Mouse (Mus musculus) MEL (cell line): ENCODE measurements at regions not wholly inside any gene's neighbourhood (a gene's known extent, or its start where the extent isn't known, plus 50 kb on each side); places are given as distances from the start of the nearest gene placed in this dataset.

Source experiments
- DNase-seq: peaks from one replicate; pipeline ENCODE4 v3.0.0; 2011; ENCODE audit warnings: low read depth, low spot score
- H3K27ac ChIP-seq: 2 replicates; pipeline ENCODE4 v1.5.1; 2012; ENCODE audit warnings: low read depth, mild to moderate bottlenecking, control low read depth, low read length, moderate library complexity; ENCODE audit not compliant: control insufficient read depth
- H3K27me3 ChIP-seq, 2 experiments: fragments of 150-350 bp in 1 of 2; sonication (generic) in 1 of 2; 2 replicates each; pipeline ENCODE4 v1.6.1; 2012; ENCODE audit warnings: low read length in 2 of 2, mild to moderate bottlenecking in 2 of 2, improper control_type of control experiment in 1 of 2, moderate library complexity in 1 of 2; ENCODE audit not compliant: insufficient read depth in 2 of 2, control insufficient read depth in 1 of 2
- H3K36me3 ChIP-seq, 2 experiments: 2 replicates each; pipeline ENCODE4 v1.6.1; 2012 to 2014; ENCODE audit warnings: low read length in 2 of 2, improper control_type of control experiment in 1 of 2, inconsistent platforms in 1 of 2, mild to moderate bottlenecking in 1 of 2; ENCODE audit not compliant: insufficient read depth in 2 of 2, control insufficient read depth in 1 of 2
- H3K4me1 ChIP-seq, 2 experiments: fragments of 150-350 bp in 1 of 2; sonication (generic) in 1 of 2; 2 replicates each; pipeline ENCODE4 v1.6.1; 2012; ENCODE audit warnings: low read length in 2 of 2, improper control_type of control experiment in 1 of 2, mild to moderate bottlenecking in 1 of 2; ENCODE audit not compliant: insufficient read depth in 2 of 2, control insufficient read depth in 1 of 2
- H3K4me3 ChIP-seq, 2 experiments: fragments of 150-350 bp in 1 of 2; sonication (generic) in 1 of 2; 2 replicates each; pipeline ENCODE4 v1.5.1; 2012; ENCODE audit warnings: low read depth in 2 of 2, low read length in 2 of 2, mild to moderate bottlenecking in 2 of 2, moderate library complexity in 2 of 2, control low read depth in 1 of 2, improper control_type of control experiment in 1 of 2; ENCODE audit not compliant: control insufficient read depth in 1 of 2, insufficient read depth in 1 of 2
- H3K79me2 ChIP-seq: 2 replicates; pipeline ENCODE4 v1.6.1; 2012; ENCODE audit warnings: mild to moderate bottlenecking, low read length, moderate library complexity; ENCODE audit not compliant: control insufficient read depth, poor library complexity, insufficient read depth
- H3K9ac ChIP-seq: 2 replicates; pipeline ENCODE4 v1.6.1; 2012; ENCODE audit warnings: low read depth, mild to moderate bottlenecking, control low read depth, low read length, moderate library complexity; ENCODE audit not compliant: control insufficient read depth, poor library complexity, severe bottlenecking
- H3K9me3 ChIP-seq: fragments of 150-350 bp; sonication (generic); replicated peaks from 2 replicates; pipeline ENCODE4 v1.6.1; 2012; ENCODE audit warnings: mild to moderate bottlenecking, low read length, improper control_type of control experiment, moderate library complexity; ENCODE audit not compliant: insufficient read depth
- BHLHE40 ChIP-seq: IDR thresholded peaks from 2 replicates; pipeline ENCODE4 v1.6.1; 2012; ENCODE audit warnings: low read depth, mild to moderate bottlenecking, inconsistent platforms, low read length, improper control_type of control experiment, borderline replicate concordance
- CHD1 ChIP-seq: IDR thresholded peaks from 2 replicates; pipeline ENCODE4 v1.6.1; 2012; ENCODE audit warnings: low read depth, mild to moderate bottlenecking, inconsistent platforms, low read length, improper control_type of control experiment
- CHD2 ChIP-seq: IDR thresholded peaks from 2 replicates; pipeline ENCODE4 v1.6.1; 2011; ENCODE audit warnings: low read length, improper control_type of control experiment
- ELF1 ChIP-seq: IDR thresholded peaks from 2 replicates; pipeline ENCODE4 v1.6.1; 2014; ENCODE audit warnings: low read depth, mild to moderate bottlenecking, inconsistent platforms, low read length, improper control_type of control experiment, moderate library complexity
- EP300 ChIP-seq, 2 experiments: IDR thresholded peaks; 2 replicates each; pipeline ENCODE4 v1.6.1; 2011; ENCODE audit warnings: improper control_type of control experiment in 2 of 2, low read length in 2 of 2, low read depth in 1 of 2, mild to moderate bottlenecking in 1 of 2
- HCFC1 ChIP-seq: IDR thresholded peaks from 2 replicates; pipeline ENCODE4 v1.6.1; 2012; ENCODE audit warnings: low read depth, mild to moderate bottlenecking, inconsistent platforms, low read length, improper control_type of control experiment, moderate library complexity
- JUND ChIP-seq: IDR thresholded peaks from 2 replicates; pipeline ENCODE4 v1.6.1; 2011; ENCODE audit warnings: low read depth, mild to moderate bottlenecking, improper control_type of control experiment, low read length
- MAFK ChIP-seq: IDR thresholded peaks from 2 replicates; pipeline ENCODE4 v1.6.1; 2011; ENCODE audit warnings: low read depth, mild to moderate bottlenecking, low read length, improper control_type of control experiment, borderline replicate concordance
- MAX ChIP-seq: IDR thresholded peaks from 2 replicates; pipeline ENCODE4 v1.6.1; 2011; ENCODE audit warnings: low read length, improper control_type of control experiment
- MXI1 ChIP-seq: IDR thresholded peaks from 2 replicates; pipeline ENCODE4 v1.6.1; 2011; ENCODE audit warnings: mild to moderate bottlenecking, low read depth, low read length, improper control_type of control experiment
- MYB ChIP-seq: IDR thresholded peaks from 2 replicates; pipeline ENCODE4 v1.6.1; 2011; ENCODE audit warnings: mild to moderate bottlenecking, low read depth, low read length, improper control_type of control experiment
- MYC ChIP-seq: IDR thresholded peaks from 2 replicates; pipeline ENCODE4 v1.6.1; 2011; ENCODE audit warnings: low read depth, mild to moderate bottlenecking, low read length, improper control_type of control experiment, moderate library complexity
- NELFE ChIP-seq: IDR thresholded peaks from 2 replicates; pipeline ENCODE4 v1.6.1; 2011; ENCODE audit warnings: low read depth, low read length, improper control_type of control experiment
- POLR2A ChIP-seq, 2 experiments: IDR thresholded peaks; 2 replicates each; pipeline ENCODE4 v1.6.1; 2011 to 2012; ENCODE audit warnings: low read length in 2 of 2, mild to moderate bottlenecking in 2 of 2, control low read depth in 1 of 2, improper control_type of control experiment in 1 of 2, low read depth in 1 of 2, moderate library complexity in 1 of 2; ENCODE audit not compliant: control insufficient read depth in 1 of 2, insufficient read depth in 1 of 2, poor library complexity in 1 of 2
- POLR2AphosphoS2 ChIP-seq: IDR thresholded peaks from 2 replicates; pipeline ENCODE4 v1.6.1; 2011; ENCODE audit warnings: low read length, improper control_type of control experiment
- POLR2AphosphoS5 ChIP-seq: IDR thresholded peaks from 2 replicates; pipeline ENCODE4 v1.6.1; 2012; ENCODE audit warnings: low read depth, borderline replicate concordance, mild to moderate bottlenecking, inconsistent platforms, low read length, moderate library complexity, mixed read lengths
- RAD21 ChIP-seq: IDR thresholded peaks from 2 replicates; pipeline ENCODE4 v1.6.1; 2011; ENCODE audit warnings: mild to moderate bottlenecking, low read depth, low read length, improper control_type of control experiment
- RCOR1 ChIP-seq: IDR thresholded peaks from 2 replicates; pipeline ENCODE4 v1.6.1; 2012; ENCODE audit warnings: low read depth, mild to moderate bottlenecking, inconsistent platforms, low read length, improper control_type of control experiment
- SIN3A ChIP-seq: IDR thresholded peaks from 2 replicates; pipeline ENCODE4 v1.6.1; 2012; ENCODE audit warnings: low read length, improper control_type of control experiment, inconsistent platforms
- SMC3 ChIP-seq: IDR thresholded peaks from 2 replicates; pipeline ENCODE4 v1.6.1; 2011; ENCODE audit warnings: low read depth, low read length, improper control_type of control experiment
- TAL1 ChIP-seq: IDR thresholded peaks from 2 replicates; pipeline ENCODE4 v1.6.1; 2012; ENCODE audit warnings: mild to moderate bottlenecking, inconsistent platforms, low read length, moderate library complexity, mixed read lengths
- TBP ChIP-seq: IDR thresholded peaks from 2 replicates; pipeline ENCODE4 v1.8.0; 2011; ENCODE audit warnings: low read depth, low read length, improper control_type of control experiment
- UBTF ChIP-seq: IDR thresholded peaks from 2 replicates; pipeline ENCODE4 v1.6.1; 2012; ENCODE audit warnings: low read depth, mild to moderate bottlenecking, inconsistent platforms, low read length, improper control_type of control experiment, moderate library complexity, borderline replicate concordance; ENCODE audit not compliant: insufficient read depth
- USF1 ChIP-seq: IDR thresholded peaks from 2 replicates; pipeline ENCODE4 v1.6.1; 2014; ENCODE audit warnings: low read depth, mild to moderate bottlenecking, inconsistent platforms, low read length, improper control_type of control experiment, moderate library complexity
- USF2 ChIP-seq, 2 experiments: IDR thresholded peaks; 2 replicates each; pipeline ENCODE4 v1.6.1; 2011 to 2012; ENCODE audit warnings: improper control_type of control experiment in 2 of 2, low read length in 2 of 2, borderline replicate concordance in 1 of 2, inconsistent platforms in 1 of 2, low read depth in 1 of 2, mild to moderate bottlenecking in 1 of 2; ENCODE audit not compliant: insufficient read depth in 1 of 2
- ZC3H11A ChIP-seq: IDR thresholded peaks from 2 replicates; pipeline ENCODE4 v1.6.1; 2012; ENCODE audit warnings: low read depth, mild to moderate bottlenecking, inconsistent platforms, low read length, improper control_type of control experiment
- ZKSCAN1 ChIP-seq: IDR thresholded peaks from 2 replicates; pipeline ENCODE4 v1.6.1; 2012; ENCODE audit warnings: low read depth, mild to moderate bottlenecking, inconsistent platforms, low read length, improper control_type of control experiment, moderate library complexity
- ZMIZ1 ChIP-seq: IDR thresholded peaks from 2 replicates; pipeline ENCODE4 v1.6.1; 2012; ENCODE audit warnings: low read depth, mild to moderate bottlenecking, inconsistent platforms, low read length, improper control_type of control experiment, moderate library complexity
- ZNF384 ChIP-seq: IDR thresholded peaks from 2 replicates; pipeline ENCODE4 v1.6.1; 2012; ENCODE audit warnings: low read depth, mild to moderate bottlenecking, inconsistent platforms, low read length, improper control_type of control experiment

GRCm38 (mm10) chr8:8986068-8986467 is 295.7 kb upstream of the Arglu1 start:
- Histone ChIP-seq H3K4me3 (no peak overlapping the region), H3K36me3 (no peaks in the 10 kb centered on the region), H3K4me1 (no peaks in the 10 kb centered on the region), H3K27me3 (no peaks in the 10 kb centered on the region), H3K27ac (no peak overlapping the region), H3K9ac (no peak overlapping the region), H3K9me3 (no peaks in the 10 kb centered on the region), H3K79me2 (no peaks in the 10 kb centered on the region)
- TF ChIP-seq NELFE (no peak), POLR2AphosphoS5 (no peak), USF1 (no peak), HCFC1 (no peak), CHD1 (no peak), MYB (no peak), JUND (no peak), USF2 (IDR thresholded peaks at IDR 0.05; ENCODE audit: borderline replicate concordance in 1 of 2, insufficient read depth in 1 of 2, low read depth in 1 of 2, low read length in 2 of 2) (no peak), EP300 (IDR thresholded peaks at IDR 0.05; ENCODE audit: low read depth in 1 of 2, low read length in 2 of 2) (no peak), POLR2AphosphoS2 (no peak), ZKSCAN1 (no peak), SMC3 (no peak), MXI1 (no peak), MAX (no peak), ZNF384 (no peak), CHD2 (no peak), ZMIZ1 (no peak), ELF1 (no peak), UBTF (no peak)
- DNase-seq = no peak

- Histone ChIP-seq H3K9me3 (no peaks in the 10 kb centered on the region), H3K4me1 (no peaks in the 10 kb centered on the region), H3K4me3 (no peak overlapping the region), H3K9ac (no peak overlapping the region), H3K27me3 (no peaks in the 10 kb centered on the region), H3K27ac (no peak overlapping the region), H3K79me2 (no peaks in the 10 kb centered on the region), H3K36me3 (no peaks in the 10 kb centered on the region)
- no peak for DNase-seq
- TF ChIP-seq POLR2A (IDR thresholded peaks at IDR 0.05; ENCODE audit: control insufficient read depth in 1 of 2, insufficient read depth in 1 of 2, low read depth in 1 of 2, low read length in 2 of 2, poor library complexity in 1 of 2) = no peak
- no peak for TF ChIP-seq RAD21
- no peak for TF ChIP-seq BHLHE40
- TF ChIP-seq MYC = no peak
- no peak for TF ChIP-seq ZKSCAN1
- TF ChIP-seq HCFC1 = no peak
- no peak for TF ChIP-seq MAFK
- no peak for TF ChIP-seq TAL1
- no peak for TF ChIP-seq USF1
- TF ChIP-seq ZMIZ1 = no peak
- no peak for TF ChIP-seq RCOR1
- TF ChIP-seq TBP = no peak
- TF ChIP-seq SIN3A = no peak
- TF ChIP-seq ZC3H11A = no peak
Measured at GRCm38 (mm10) chr8:8985395-8985794, 295.1 kb upstream of the Arglu1 start.
